Mouse (Mus musculus): Measurements from ENCODE around the gene Map6.

Map6 gene

DNA sequence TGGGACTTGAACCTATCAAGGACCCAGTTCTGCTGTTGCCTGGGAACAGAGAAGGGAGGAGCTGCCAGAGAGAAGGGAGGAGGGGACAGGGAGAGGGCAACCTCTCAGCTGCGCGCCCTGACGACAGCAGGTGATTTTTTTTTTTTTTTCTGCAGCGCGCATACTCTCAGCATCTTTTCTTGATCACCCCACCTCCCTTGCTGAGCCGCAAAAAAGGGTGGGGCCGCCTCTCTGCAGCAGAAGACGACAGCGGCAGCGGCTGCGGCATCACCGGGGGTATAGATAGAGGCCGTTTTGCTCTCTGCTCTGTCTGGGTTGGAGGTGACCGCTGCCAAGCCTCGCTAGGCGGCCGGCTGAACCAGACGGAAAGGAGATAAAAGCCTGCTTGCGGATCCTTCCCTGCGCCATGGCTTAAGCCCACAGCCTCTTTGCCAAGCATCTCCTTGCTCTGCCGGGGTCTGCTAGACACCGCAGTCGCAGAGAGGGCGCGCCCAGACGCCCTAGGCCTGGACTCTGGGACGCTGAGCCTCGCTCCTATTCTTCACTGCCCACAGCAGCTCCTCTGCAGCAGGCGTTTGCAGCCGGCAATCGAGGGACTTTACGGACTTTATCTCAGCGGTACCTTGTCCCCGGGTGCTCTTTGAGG, at the start of gene Map6:
Gene Map6 (plus strand): TSS at position 197 of the 646 bp plus-strand sequence.
- peak; percentile 83 for DNase-seq (ENCODE audit: low read depth, low spot score)

GRCm38 (mm10) chr7:99224225-99224624, 43.0 kb upstream of the Map6 start:
- peak; percentile 16 for DNase-seq (ENCODE audit: low read depth, low spot score)

DNA sequence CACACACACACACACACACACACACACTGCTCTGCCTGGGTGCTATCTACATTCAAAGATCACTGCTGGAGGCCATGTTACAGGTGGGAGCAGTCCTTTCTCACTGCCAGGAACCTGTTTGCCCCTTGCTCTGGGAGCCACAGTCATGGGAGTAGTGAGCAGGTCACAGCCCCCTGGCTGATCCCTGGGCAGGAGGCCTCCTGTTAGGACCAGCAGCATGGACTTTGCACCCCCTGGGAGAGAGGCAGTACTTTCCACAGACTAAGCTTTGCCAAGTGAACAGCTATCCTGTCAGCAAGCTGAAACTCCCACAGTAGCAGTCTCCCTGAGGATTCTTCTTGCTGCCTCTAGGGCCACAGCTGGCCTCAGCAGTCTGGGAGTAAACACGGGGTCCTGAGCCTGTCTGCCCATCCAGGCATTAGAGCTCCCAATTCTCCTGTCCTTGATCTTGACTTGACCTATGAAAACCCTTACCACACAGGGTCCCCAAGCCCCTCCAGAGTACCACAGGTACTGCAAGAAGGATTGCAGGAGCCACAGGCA, 42.5 kb upstream of the Map6 start:
- DNase-seq (ENCODE audit: low read depth, low spot score), result no peak

GRCm38 (mm10) chr7:99225421-99225820, 41.8 kb upstream of the Map6 start:
- no peak for DNase-seq (ENCODE audit: low read depth, low spot score)

DNA sequence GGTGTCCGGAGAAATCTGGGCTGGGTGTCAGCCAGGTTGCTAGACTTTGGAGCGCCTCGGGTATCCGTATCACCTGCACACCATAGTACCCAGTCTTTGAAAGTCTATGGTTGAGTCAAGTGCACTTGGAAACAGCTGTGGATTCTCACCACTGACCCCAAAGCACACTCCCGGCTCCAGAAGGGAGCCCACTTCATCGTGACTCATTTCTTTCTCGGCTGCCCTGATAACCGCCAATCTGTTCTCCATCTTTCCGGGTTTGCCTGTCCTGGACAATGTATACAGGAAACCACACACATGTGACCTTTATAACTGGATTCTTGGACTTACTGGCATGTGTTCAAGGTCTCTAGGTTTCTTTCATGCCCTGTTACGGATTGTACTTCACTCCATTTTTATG, 40.6 kb upstream of the Map6 start:
- DNase-seq (ENCODE audit: low read depth, low spot score), result no peak

DNA sequence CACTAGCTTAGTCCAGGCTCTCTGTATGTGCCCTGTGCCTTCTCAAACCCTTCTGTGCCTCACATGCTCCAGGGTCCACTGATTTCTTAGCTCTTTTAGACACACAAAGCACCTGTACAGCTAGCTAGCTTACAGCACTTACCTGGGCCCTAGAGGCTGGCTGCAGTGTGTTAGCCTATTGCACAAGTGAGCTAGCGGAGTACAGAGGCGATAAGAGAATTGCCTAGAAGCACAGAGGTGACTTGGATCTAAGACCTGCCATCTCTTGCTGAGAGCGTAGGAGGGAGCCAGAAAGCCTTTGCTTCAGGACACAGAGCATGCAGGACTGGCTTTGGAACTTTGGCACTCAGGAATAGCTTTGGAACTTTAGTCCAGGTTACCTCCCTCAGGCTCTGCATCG, 40.0 kb upstream of the Map6 start:
- DNase-seq (ENCODE audit: low read depth, low spot score), result no peak

DNA sequence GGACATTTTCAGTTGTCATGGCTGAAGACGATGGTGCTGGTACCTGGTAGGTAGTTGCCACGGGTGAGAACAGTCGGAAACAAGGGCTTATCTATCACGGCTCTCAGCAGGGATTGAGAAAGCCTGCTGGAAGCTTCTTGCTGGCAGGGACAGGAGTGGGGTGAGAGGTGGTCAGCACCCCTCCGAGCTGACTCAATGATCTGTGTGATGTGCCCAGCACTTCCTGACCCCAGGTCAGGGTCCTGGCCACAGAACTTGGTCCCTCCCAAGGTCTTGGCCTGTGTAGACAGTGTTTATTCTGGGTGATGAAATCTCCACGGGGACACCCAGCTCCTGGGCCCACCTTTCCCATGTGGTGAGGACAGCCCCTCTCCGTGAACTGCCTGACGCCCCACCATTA, 38.4 kb upstream of the Map6 start:
- no peak for DNase-seq (ENCODE audit: low read depth, low spot score)

GRCm38 (mm10) chr7:99229411-99229810, 37.8 kb upstream of the Map6 start:
- no peak for DNase-seq (ENCODE audit: low read depth, low spot score)

- no peak for DNase-seq (ENCODE audit: low read depth, low spot score)
Observed at GRCm38 (mm10) chr7:99230061-99230747, 37.0 kb upstream of the Map6 start.

DNA sequence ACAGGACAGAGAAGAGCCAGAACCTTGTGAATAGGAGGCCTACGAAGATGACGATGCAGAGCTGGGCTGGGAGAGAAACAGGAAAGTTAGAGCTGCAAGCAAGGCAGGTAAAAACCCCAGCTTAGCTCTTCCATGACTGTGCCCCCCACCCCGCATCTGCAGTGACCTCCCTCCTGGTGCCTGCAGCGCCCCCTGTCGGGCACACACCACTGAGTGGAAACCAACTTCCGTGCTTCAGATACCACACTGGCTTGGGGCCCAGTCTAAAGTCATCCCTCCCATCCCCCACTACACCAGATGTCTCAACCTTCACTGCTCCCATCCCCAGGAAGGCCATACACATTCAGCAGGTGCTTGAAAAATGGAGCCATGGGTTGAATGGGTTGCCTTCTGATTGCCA, 34.7 kb upstream of the Map6 start:
- DNase-seq (ENCODE audit: low read depth, low spot score), result no peak

- DNase-seq (ENCODE audit: low read depth, low spot score), result no peak
Observed at GRCm38 (mm10) chr7:99234916-99235315, 32.3 kb upstream of the Map6 start.

- DNase-seq (ENCODE audit: low read depth, low spot score), result no peak
Observed at GRCm38 (mm10) chr7:99235657-99236056, 31.6 kb upstream of the Map6 start.

DNA sequence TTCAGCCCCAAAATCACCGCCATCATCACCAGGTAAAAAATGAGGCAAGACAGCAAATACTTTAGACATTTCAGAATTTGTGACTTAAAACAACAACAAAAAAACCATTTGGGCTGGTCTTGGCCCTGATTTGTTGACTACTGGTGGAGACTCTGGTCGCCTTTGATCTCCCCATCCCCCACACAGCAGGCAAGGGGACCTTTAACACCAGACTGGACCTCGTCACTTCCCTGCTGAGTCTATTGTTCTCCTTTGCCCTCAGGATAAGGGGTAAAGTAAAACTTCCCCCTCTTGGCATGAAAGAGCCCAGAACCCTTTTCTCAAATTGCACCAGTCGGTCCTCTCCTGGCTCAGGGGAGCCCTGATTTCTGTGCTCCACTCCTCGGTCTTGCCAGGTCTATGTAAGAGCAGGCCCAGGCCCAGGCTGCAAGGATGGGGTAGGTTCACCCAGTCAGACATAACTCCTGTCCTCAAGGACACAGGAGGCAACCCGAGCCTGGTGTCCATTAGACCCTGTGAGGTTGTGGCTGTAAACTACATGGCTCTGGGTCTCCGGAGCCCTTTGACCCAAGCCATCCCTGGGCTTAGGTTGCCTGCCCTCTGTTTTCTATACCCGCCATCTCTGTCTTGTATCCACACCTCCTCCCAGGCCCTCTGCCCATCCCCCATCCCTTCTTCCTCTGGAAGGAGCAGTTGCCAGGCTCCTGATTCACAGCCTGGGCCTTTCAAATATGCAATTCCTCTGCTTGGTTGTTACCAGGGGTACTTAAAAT, 30.2 kb upstream of the Map6 start:
- DNase-seq (ENCODE audit: low read depth, low spot score), result no peak

- no peak for DNase-seq (ENCODE audit: low read depth, low spot score)
Observed at GRCm38 (mm10) chr7:99238417-99238816, 28.8 kb upstream of the Map6 start, which contains the start of gene Mogat2. TSS of gene Mogat2 (minus strand) at chr7:99238619.

GRCm38 (mm10) chr7:99242097-99242496, 25.1 kb upstream of the Map6 start:
- DNase-seq (ENCODE audit: low read depth, low spot score), result no peak

GRCm38 (mm10) chr7:99248157-99248742, 19.0 kb upstream of the Map6 start:
- no peak for DNase-seq (ENCODE audit: low read depth, low spot score)

DNA sequence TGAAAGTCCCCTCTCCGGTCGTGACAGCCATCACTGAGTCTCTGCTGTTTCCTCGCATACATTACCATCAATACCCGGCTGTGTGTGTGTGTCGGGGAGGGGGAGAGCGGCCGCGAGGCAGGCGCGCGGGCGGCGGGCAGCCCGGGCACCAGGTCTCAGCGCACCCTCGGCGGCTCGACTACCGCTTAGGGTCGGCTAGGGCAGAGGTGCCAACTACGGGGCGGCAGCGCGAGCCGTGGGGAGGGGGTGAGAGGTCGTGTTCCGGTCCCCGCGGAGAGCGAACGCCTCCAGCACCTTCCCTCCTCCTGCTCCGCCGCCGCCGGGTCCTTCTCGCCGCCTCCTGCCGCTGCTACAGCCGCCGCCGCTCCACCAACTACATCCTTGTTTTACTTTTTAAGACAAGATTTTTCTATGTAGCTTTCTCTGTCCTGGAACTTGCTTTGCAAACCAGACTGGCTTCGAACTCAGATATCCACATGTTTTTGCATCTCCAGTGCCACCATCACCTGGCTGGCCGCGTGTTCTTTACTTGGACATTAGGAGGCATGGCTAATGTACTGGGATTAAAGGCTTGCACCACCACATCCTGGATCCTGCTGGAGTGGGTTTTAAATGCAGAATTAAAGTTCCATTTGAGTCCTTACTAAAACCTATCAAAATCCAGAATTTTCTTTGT, 18.2 kb upstream of the Map6 start:
- peak; percentile 25 for DNase-seq (ENCODE audit: low read depth, low spot score)

DNA sequence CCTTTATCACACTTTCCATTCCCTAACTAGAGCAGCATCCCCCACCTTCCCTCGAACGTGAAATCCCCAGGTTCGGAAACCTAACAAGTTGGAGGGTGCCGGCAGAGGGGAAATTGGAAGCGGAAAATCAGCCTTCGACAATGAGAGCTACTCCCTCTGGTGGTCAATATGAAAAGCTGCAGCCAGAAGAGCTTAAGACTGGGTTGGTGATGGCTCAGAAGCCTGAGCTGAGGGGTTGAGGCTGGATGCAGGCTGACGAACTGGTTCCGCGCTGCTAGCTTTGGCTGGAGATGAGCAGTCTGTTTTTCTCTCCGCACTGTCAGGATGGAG, 17.7 kb upstream of the Map6 start:
- peak; percentile 56 for DNase-seq (ENCODE audit: low read depth, low spot score)

- no peak for DNase-seq (ENCODE audit: low read depth, low spot score)
Observed at GRCm38 (mm10) chr7:99250386-99250785, 16.9 kb upstream of the Map6 start.

DNA sequence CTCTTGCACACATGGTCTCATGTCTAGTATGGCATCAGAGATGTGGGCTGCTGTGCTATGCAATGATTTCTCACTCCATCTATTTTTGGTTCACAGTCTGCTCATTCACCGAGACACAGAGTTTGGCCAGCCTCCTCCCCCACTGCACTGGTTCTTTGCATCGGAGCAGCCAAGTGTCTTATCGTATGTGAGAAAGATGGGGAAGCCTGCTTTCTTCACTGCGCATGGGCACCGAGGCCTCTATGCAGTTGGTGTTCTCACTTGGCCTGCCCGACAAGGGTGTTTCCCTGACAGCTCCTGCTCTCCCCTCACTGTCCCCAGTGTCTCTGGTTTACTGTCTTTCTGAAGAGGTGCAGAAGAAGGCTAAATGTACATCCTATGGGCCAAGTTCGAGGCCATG, 12.2 kb upstream of the Map6 start:
- no peak for DNase-seq (ENCODE audit: low read depth, low spot score)

- DNase-seq (ENCODE audit: low read depth, low spot score), result no peak
Observed at GRCm38 (mm10) chr7:99261900-99262299, 5.3 kb upstream of the Map6 start.

- no peak for DNase-seq (ENCODE audit: low read depth, low spot score)
Observed at GRCm38 (mm10) chr7:99263509-99263908, 3.7 kb upstream of the Map6 start.
